Mouse (Mus musculus) stomach, embryonic 14.5 days (tissue): ENCODE data around the gene Reln. TPM values are rescaled to one million over a fixed set of nuclear protein-coding genes. Genes with fewer than 3 reads are reported as not detected.

Experiments
- ATAC-seq: fragments of 200-750 bp; cut with Nextera tagmentation; 2 replicates; pipeline ENCODE4 v1.8.0; 2017; ENCODE audit warnings: low read depth, moderate TSS enrichment; ENCODE audit not compliant: insufficient number of reproducible peaks, insufficient read depth, low FRiP score
- H3K27ac ChIP-seq: fragments of 300-500 bp; sonication (generic); 2 replicates; pipeline ENCODE4 v1.5.1; 2014; ENCODE audit warnings: mild to moderate bottlenecking, low read length, moderate library complexity, mixed read lengths
- H3K27me3 ChIP-seq: fragments of 300-500 bp; sonication (generic); 2 replicates; pipeline ENCODE4 v1.6.1; 2014; ENCODE audit warnings: low read length, control low read depth, mixed read lengths; ENCODE audit not compliant: control insufficient read depth, insufficient read depth
- H3K36me3 ChIP-seq: fragments of 300-500 bp; sonication (generic); 2 replicates; pipeline ENCODE4 v1.6.1; 2014; ENCODE audit warnings: mild to moderate bottlenecking, control low read depth, low read length, moderate library complexity, mixed read lengths; ENCODE audit not compliant: control insufficient read depth, insufficient read depth
- H3K4me1 ChIP-seq: fragments of 300-500 bp; sonication (generic); 2 replicates; pipeline ENCODE4 v1.6.1; 2014; ENCODE audit warnings: low read length, control low read depth, mixed read lengths; ENCODE audit not compliant: control insufficient read depth, insufficient read depth
- H3K4me2 ChIP-seq: fragments of 300-500 bp; sonication (generic); replicated peaks from 2 replicates; pipeline ENCODE4 v1.6.1; 2014; ENCODE audit warnings: low read depth, low read length, control low read depth
- H3K4me3 ChIP-seq: fragments of 300-500 bp; sonication (generic); 2 replicates; pipeline ENCODE4 v1.5.1; 2014; ENCODE audit warnings: low read depth, low read length, control low read depth
- H3K9ac ChIP-seq: fragments of 300-500 bp; sonication (generic); replicated peaks from 2 replicates; pipeline ENCODE4 v1.6.1; 2014; ENCODE audit warnings: low read depth, mild to moderate bottlenecking, control low read depth, low read length, moderate library complexity, mixed read lengths
- H3K9me3 ChIP-seq: fragments of 300-500 bp; sonication (generic); 2 replicates; pipeline ENCODE4 v1.6.1; 2016; ENCODE audit warnings: low read depth, low read length, control low read depth; ENCODE audit not compliant: control insufficient read depth
- WGBS: fragments of 180-500 bp; shearing (Covaris S2); extraction: QIAGEN DNeasy Blood & Tissue Kit; methylation state at CpG from one replicate; pipeline ENCODE4 v1.1.7; 2014; 5-methylcytosine and 5-hydroxymethylcytosine counted together
- polyA plus RNA-seq: library from polyadenylated mRNA; unstranded; fragments of >200 nt; fragmentation: Nextera tagmentation; extraction: Ambion mirVana; gene quantifications from 2 replicates; pipeline ENCODE4 v1.2.1, GENCODE M21; 2014

Gene Reln
- polyA plus RNA-seq, 1 experiment from 2014 or later, result 5.2 TPM

DNA sequence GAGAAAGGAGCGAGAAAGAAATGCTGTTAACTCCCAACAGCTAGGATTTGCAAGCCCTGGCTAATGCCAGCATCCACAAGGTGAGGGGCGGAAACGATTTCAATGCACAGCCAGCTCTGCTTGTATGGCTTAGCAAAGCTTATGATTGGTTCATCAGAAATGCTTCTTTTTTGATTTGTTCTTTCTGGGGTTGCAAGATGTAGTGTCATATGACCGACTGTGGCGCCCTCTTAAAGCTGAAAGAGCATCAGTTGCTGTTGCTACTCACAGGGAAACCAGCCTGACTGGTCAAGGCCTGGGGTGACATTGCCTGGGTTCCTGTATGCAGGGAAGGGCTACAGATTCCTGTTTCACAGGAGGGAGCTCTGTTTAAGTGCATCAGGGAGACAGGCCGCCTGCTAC lies 478.2 kb downstream of the Reln start:
- Histone ChIP-seq H3K36me3 (no peaks in the 10 kb centered on the region), H3K4me3 (no peak overlapping the region), H3K27me3 (no peaks in the 10 kb centered on the region), H3K9ac (no peak overlapping the region), H3K9me3 (no peaks in the 10 kb centered on the region), H3K27ac (no peak overlapping the region), H3K4me1 (peaks cover 3% of the 10 kb centered on the region; the same call in 1 of the 2 replicates), H3K4me2 (peak overlapping the region; percentile 39)
- no peak for ATAC-seq
- 12% methylated on average over 6 of the region's 6 CpGs for WGBS

DNA sequence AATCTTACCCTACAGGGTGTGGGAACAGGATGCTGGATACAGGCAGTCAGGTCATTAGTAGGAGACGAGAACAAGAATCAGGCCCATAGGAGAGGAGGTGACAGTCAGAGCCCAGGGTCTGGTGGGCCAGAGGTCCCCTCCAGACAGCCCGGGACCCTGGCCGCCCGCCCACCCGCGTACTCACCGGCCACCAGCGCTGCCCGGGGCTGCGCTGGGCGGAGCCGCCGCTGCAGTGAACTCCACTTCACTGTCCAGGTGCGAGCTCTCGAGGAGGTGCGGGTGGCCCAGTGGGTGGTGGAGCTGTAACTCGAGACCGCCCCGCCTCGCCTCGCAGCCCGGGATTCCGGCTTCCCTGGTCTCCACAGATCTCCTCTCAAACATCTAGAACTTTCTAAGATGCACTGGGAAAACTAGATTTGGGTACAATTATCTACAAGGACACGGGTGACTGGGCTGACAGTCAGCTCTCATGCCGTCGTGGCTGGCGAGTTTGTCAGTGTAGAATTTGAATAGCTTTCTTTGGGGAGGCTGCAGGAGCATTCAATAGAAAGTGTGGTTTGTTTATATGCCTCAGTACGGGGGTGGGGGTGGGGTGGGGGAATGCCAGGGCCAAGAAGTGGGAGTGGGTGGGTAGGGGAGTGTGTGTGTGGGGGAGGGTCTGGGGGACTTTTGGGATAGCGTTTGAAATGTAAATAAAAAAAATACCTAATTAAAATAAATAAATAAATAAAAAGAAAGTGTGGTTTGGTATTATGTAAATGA lies 479.0 kb downstream of the Reln start, which contains the start of gene Slc26a5:
Slc26a5 (minus strand) TSS at position 259 of the 762 bp plus-strand sequence.
- 0 out of 2 replicates have a peak, but pooled peaks have one; percentile 71 for ATAC-seq
- H3K27ac ChIP-seq, result no peak within 1 kb of the TSS
- H3K9ac ChIP-seq, result no peak within 1 kb of the TSS
- H3K4me3 ChIP-seq, result no peak within 1 kb of the TSS; the same call in 1 of the 2 replicates
- H3K4me1 ChIP-seq, result peaks cover 3% of the 10 kb centered on the region; the same call in 1 of the 2 replicates
- under 1% methylated on average over 29 of the region's 29 CpGs for WGBS
- no peaks in the 10 kb centered on the region for H3K27me3 ChIP-seq
- no peaks in the 10 kb centered on the region for H3K36me3 ChIP-seq
- no peaks in the 10 kb centered on the region for H3K9me3 ChIP-seq
- H3K4me2 ChIP-seq, result peak within 1 kb of the TSS; percentile 39

DNA sequence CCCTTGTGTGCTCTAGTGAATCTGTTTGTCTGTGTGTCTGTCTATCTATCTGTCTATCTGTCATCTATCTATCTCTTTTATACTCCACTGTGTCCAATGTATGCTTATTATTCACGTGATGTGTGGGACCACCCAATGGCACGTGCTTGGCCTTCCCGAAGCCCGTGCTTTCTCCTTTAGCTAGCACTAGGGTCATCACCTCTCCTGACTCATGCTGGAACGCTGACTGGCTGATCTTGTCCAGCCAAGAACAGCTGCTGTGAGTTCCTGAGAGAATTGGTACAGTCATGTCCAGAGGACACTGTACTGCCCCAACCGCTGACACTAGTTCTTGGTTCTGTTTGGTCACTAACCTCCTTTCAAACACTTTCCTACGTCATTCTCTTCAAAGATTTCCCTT lies 485.8 kb downstream of the Reln start:
- Histone ChIP-seq H3K36me3 (no peaks in the 10 kb centered on the region), H3K9ac (no peak overlapping the region), H3K4me1 (no peaks in the 10 kb centered on the region), H3K9me3 (no peaks in the 10 kb centered on the region), H3K27me3 (no peaks in the 10 kb centered on the region), H3K27ac (no peak overlapping the region), H3K4me2 (no peak overlapping the region), H3K4me3 (no peak overlapping the region)
- no peak for ATAC-seq
- 77% methylated on average over 7 of the region's 7 CpGs for WGBS

DNA sequence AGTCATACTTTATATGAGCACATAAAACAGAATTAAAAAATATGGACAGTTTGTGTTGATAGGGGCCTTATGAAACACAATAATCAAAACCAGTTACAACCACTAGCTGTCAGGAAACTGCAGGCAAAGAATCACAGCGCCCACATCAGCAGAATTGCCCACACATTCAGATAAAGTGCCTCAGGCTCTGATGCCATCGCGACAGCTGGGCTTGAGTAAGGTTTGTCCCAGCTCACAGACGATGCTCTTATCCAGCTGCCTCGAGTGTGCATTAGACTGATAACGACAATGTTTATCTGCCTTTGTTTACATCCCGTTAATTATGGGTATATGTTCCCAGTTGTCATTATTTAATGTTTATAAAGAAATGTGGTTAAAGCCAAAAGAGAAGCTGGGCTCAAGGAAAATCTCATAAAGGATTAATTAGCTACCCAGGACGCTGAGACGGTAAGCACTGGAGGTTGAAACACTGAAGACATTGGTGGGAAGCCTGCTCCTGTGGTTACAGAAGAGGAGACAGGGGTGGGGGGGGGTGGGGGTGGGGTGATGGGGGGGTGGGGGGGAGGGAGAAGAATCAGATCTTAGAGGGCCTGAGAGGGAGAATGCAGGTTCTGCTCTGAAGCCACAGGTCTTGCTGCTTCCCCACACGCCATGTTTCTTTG lies 492.7 kb downstream of the Reln start:
- Histone ChIP-seq H3K4me3 (no peak overlapping the region), H3K4me1 (no peaks in the 10 kb centered on the region), H3K9me3 (no peaks in the 10 kb centered on the region), H3K27ac (no peak overlapping the region), H3K36me3 (no peaks in the 10 kb centered on the region), H3K9ac (no peak overlapping the region), H3K4me2 (no peak overlapping the region), H3K27me3 (no peaks in the 10 kb centered on the region)
- ATAC-seq, result no peak
- 35% methylated on average over 10 of the region's 10 CpGs for WGBS

DNA sequence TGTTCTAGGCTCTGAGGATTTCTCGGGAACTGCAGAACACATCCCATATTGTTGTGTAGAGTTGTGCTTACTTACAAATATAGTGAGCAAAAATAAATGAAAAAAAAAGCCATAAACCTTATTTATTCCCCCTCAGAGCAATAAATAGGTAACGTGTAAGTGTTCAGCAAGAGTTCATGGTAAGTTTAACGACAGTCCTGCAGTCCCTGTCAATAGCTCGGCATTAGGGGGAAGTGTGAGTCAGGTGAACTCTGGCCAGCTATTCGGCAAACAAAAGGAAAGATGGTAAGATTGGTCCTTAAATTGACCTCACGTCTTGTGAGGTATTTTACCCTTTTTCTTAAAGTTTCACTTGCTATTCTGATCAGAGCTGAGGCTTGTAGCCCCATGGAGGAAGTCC lies 497.1 kb downstream of the Reln start:
- Histone ChIP-seq H3K9me3 (no peaks in the 10 kb centered on the region), H3K27me3 (no peaks in the 10 kb centered on the region), H3K9ac (no peak overlapping the region), H3K36me3 (no peaks in the 10 kb centered on the region), H3K27ac (no peak overlapping the region), H3K4me1 (no peaks in the 10 kb centered on the region), H3K4me2 (no peak overlapping the region), H3K4me3 (no peak overlapping the region)
- WGBS, result 72% methylated on average over 6 of the region's 6 CpGs
- no peak for ATAC-seq

DNA sequence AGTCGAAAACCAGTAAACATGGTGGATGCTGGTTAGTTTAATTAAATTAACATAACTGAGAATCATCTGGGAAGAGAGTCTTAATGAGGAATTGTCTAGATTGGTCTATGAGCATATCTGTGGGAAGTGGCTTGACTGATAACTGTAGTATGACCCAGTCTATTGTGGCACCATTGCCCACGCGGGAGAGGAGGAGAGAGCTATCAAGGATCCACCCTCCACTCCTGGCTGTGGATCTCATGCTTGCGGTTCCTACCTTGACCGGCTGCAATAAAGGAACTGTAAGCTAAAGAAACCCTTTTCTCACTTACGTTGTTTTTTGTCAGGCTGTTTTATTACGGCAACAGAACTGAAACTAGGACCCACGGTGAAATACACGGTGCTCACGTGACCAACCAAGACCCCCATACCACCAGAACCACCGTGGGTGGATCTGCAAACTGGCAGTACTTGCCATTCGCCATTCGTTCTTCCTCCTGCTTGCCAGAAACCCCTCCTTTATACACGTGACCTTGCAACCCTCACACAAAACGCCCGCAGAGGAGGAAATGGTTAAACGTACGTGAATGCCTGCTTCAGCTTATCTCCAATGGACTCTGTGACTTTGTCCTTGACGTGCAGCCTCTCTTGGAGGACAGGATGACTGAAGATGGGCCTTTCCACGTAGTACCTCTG lies 497.7 kb downstream of the Reln start:
- 72% methylated on average over 20 of the region's 20 CpGs for WGBS
- no peaks in the 10 kb centered on the region for H3K4me1 ChIP-seq
- no peak overlapping the region for H3K4me2 ChIP-seq
- ATAC-seq, result no peak
- H3K9ac ChIP-seq, result no peak overlapping the region
- no peak overlapping the region for H3K27ac ChIP-seq
- H3K27me3 ChIP-seq, result no peaks in the 10 kb centered on the region
- no peaks in the 10 kb centered on the region for H3K36me3 ChIP-seq
- no peaks in the 10 kb centered on the region for H3K9me3 ChIP-seq
- H3K4me3 ChIP-seq, result no peak overlapping the region

DNA sequence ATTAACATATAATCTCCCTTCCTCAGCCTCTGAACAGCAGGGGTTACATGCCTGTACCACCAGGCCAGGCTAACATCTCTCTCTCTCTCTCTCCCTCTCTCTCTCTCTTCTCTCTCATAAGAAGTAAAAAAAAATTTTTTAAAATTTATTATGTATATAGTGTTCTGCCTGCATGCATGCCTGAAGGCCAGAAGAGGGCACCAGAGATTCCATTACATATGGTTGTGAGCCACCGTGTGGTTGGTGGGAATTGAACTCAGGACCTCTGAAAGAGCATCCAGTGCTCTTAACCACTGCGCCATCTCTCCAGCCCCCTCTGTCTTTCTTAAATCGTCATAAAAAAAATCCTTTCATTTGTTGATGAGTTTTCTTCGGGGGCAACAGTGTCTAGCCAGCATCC lies 499.8 kb downstream of the Reln start:
- Histone ChIP-seq H3K4me3 (no peak overlapping the region), H3K27ac (no peak overlapping the region), H3K9ac (no peak overlapping the region), H3K9me3 (no peaks in the 10 kb centered on the region), H3K4me2 (no peak overlapping the region), H3K4me1 (no peaks in the 10 kb centered on the region), H3K36me3 (no peaks in the 10 kb centered on the region), H3K27me3 (no peaks in the 10 kb centered on the region)
- 67% methylated on average over 4 of the region's 4 CpGs for WGBS
- no peak for ATAC-seq
